Mouse (Mus musculus) brown adipose tissue, adult 24 weeks (tissue): ENCODE results near the gene Tmem50b. TPM values are rescaled to one million over a fixed set of nuclear protein-coding genes. Genes with fewer than 3 reads are reported as not detected.

Source experiments
- H3K27ac ChIP-seq: fragments of 200-500 bp; replicated peaks from 2 replicates; pipeline ENCODE4 v1.5.1; 2012; ENCODE audit warnings: low read depth, mild to moderate bottlenecking, low read length
- H3K4me1 ChIP-seq: fragments of 200-500 bp; 2 replicates; pipeline ENCODE4 v1.6.1; 2012; ENCODE audit warnings: low read length, mixed read lengths; ENCODE audit not compliant: control insufficient read depth, insufficient read depth, insufficient read length
- H3K4me3 ChIP-seq: fragments of 200-500 bp; 2 replicates; pipeline ENCODE4 v1.5.1; 2012; ENCODE audit warnings: low read depth, mild to moderate bottlenecking, low read length, moderate library complexity; ENCODE audit not compliant: insufficient read depth
- polyA plus RNA-seq: library from polyadenylated mRNA; stranded (reverse); fragments of >200 nt; gene quantifications from 2 replicates; pipeline ENCODE4 v1.2.4, GENCODE M21; 2012; ENCODE audit not compliant: missing spikeins, insufficient read depth, insufficient read length

Gene Tmem50b
- polyA plus RNA-seq, 1 experiment, result 79.6 TPM

- no peak overlapping the region for H3K4me3 ChIP-seq
- H3K27ac ChIP-seq, result no peak overlapping the region
- no peaks in the 10 kb centered on the region for H3K4me1 ChIP-seq
Observed at GRCm38 (mm10) chr16:91595076-91595475, 2.5 kb downstream of the Tmem50b start.

- H3K4me3 ChIP-seq, result no peak overlapping the region
- no peaks in the 10 kb centered on the region for H3K4me1 ChIP-seq
- no peak overlapping the region for H3K27ac ChIP-seq
Observed at GRCm38 (mm10) chr16:91593262-91593661, 4.3 kb downstream of the Tmem50b start.

GRCm38 (mm10) chr16:91592162-91592561, 5.4 kb downstream of the Tmem50b start:
- Histone ChIP-seq H3K4me1 (no peaks in the 10 kb centered on the region), H3K4me3 (no peak overlapping the region), H3K27ac (no peak overlapping the region)

GRCm38 (mm10) chr16:91588703-91589102, 8.9 kb downstream of the Tmem50b start:
- Histone ChIP-seq H3K4me3 (no peak overlapping the region), H3K27ac (no peak overlapping the region), H3K4me1 (no peaks in the 10 kb centered on the region)

GRCm38 (mm10) chr16:91587730-91588453, 9.7 kb downstream of the Tmem50b start:
- Histone ChIP-seq H3K27ac (no peak overlapping the region), H3K4me1 (no peaks in the 10 kb centered on the region), H3K4me3 (no peak overlapping the region)

GRCm38 (mm10) chr16:91586244-91586643, 11.4 kb downstream of the Tmem50b start:
- no peaks in the 10 kb centered on the region for H3K4me1 ChIP-seq
- H3K27ac ChIP-seq, result no peak overlapping the region
- H3K4me3 ChIP-seq, result no peak overlapping the region

- Histone ChIP-seq H3K27ac (no peak overlapping the region), H3K4me3 (no peak overlapping the region), H3K4me1 (no peaks in the 10 kb centered on the region)
Observed at GRCm38 (mm10) chr16:91585617-91586016, 12.0 kb downstream of the Tmem50b start.

- Histone ChIP-seq H3K4me1 (no peaks in the 10 kb centered on the region), H3K4me3 (no peak overlapping the region), H3K27ac (no peak overlapping the region)
Observed at GRCm38 (mm10) chr16:91582307-91582706, 15.3 kb downstream of the Tmem50b start.

GRCm38 (mm10) chr16:91578980-91579720, 18.4 kb downstream of the Tmem50b start:
- Histone ChIP-seq H3K4me3 (no peak overlapping the region), H3K27ac (no peak overlapping the region)

GRCm38 (mm10) chr16:91575151-91575550, 22.4 kb downstream of the Tmem50b start:
- Histone ChIP-seq H3K4me1 (no peaks in the 10 kb centered on the region), H3K4me3 (no peak overlapping the region), H3K27ac (no peak overlapping the region)

More at GRCm38 (mm10) chr16:91578980-91579720, 18.4 kb downstream of the Tmem50b start:
- H3K4me1 ChIP-seq, result no peaks in the 10 kb centered on the region

GRCm38 (mm10) chr16:91571105-91571504, 26.5 kb downstream of the Tmem50b start:
- no peak overlapping the region for H3K27ac ChIP-seq
- H3K4me3 ChIP-seq, result no peak overlapping the region
- H3K4me1 ChIP-seq, result no peaks in the 10 kb centered on the region

- Histone ChIP-seq H3K4me3 (no peak overlapping the region), H3K27ac (no peak overlapping the region), H3K4me1 (peaks cover 2% of the 10 kb centered on the region; the same call in 1 of the 2 replicates)
Observed at GRCm38 (mm10) chr16:91568960-91569359, 28.6 kb downstream of the Tmem50b start.

GRCm38 (mm10) chr16:91566002-91566401, 31.6 kb downstream of the Tmem50b start:
- Histone ChIP-seq H3K4me1 (peaks cover 2% of the 10 kb centered on the region; the same call in 1 of the 2 replicates), H3K4me3 (no peak overlapping the region), H3K27ac (no peak overlapping the region)

GRCm38 (mm10) chr16:91565292-91565951, 32.2 kb downstream of the Tmem50b start:
- Histone ChIP-seq H3K4me3 (no peak overlapping the region), H3K27ac (no peak overlapping the region), H3K4me1 (peaks cover 2% of the 10 kb centered on the region; the same call in 1 of the 2 replicates)

GRCm38 (mm10) chr16:91564580-91565291, 32.9 kb downstream of the Tmem50b start:
- Histone ChIP-seq H3K4me3 (no peak overlapping the region), H3K4me1 (peaks cover 2% of the 10 kb centered on the region; the same call in 1 of the 2 replicates)

More at GRCm38 (mm10) chr16:91564580-91565291, 32.9 kb downstream of the Tmem50b start:
- H3K27ac ChIP-seq, result 0 out of 2 replicates have a peak overlapping the region, but pooled peaks have one; percentile 5
